25 mouse cellular contexts compared by ENCODE assay signal in genomic region chr11:46121666-46122065, GRCm38 (mm10). TPM values are rescaled to one million over a fixed set of nuclear protein-coding genes. Genes with fewer than 3 reads are reported as not detected.
DNase-seq lines count a peak whose midpoint lies in the region; ATAC-seq and TF ChIP-seq lines count a peak whose summit lies in the region.
"Had no signal": no experiment of that assay in that cellular context is flagged by ENCODE, and none has a peak within 500 bp of the region (broad histone marks: within the 10 kb centered on the region; RNA-seq: fewer than 3 reads in every experiment).

No protein-coding gene starts in this region.

- no peak overlapping the region for H3K4me3 ChIP-seq in heart, embryonic 13.5 days
- H3K4me3 ChIP-seq in lung, postnatal 0 days (ENCODE audit: low read depth, low read length), result no peak overlapping the region
- no peak overlapping the region for H3K4me3 ChIP-seq in myocyte
- H3K4me3 ChIP-seq in kidney, embryonic 16.5 days (ENCODE audit: low read length), result no peak overlapping the region
- H3K4me3 ChIP-seq: embryonic facial prominence, embryonic 12.5 days; heart, adult 2 months; hindbrain, embryonic 12.5 days; intestine, embryonic 15.5 days had no signal

- no peak for DNase-seq in heart, adult 18-20 months
- peak; percentile 38 for DNase-seq in lung, postnatal 0 days (ENCODE audit: low spot score)
- DNase-seq in lung, postnatal 14 days, result no peak
- DNase-seq in R1 (ENCODE audit: low read depth, low spot score), result peak; percentile 86
- no peak for DNase-seq in testis, postnatal 14 days (ENCODE audit: low spot score)
- DNase-seq: adrenal gland, postnatal 14 days; B cell, adult 2 months; cerebellum, adult 11-12 months; cerebellum, adult 9-10 months; cerebellum, postnatal 25 days; gastrocnemius, postnatal 10 days; heart, adult 2 months; heart, postnatal 4 days had no signal

- no peaks in the 10 kb centered on the region for H3K27me3 ChIP-seq in heart, embryonic 13.5 days (replicated peaks)
- H3K27me3 ChIP-seq in lung, postnatal 0 days (replicated peaks; ENCODE audit: insufficient read depth, low read length), result no peaks in the 10 kb centered on the region
- no peaks in the 10 kb centered on the region for H3K27me3 ChIP-seq in myocyte (ENCODE audit: control insufficient read depth, insufficient read depth, insufficient read length)
- no peaks in the 10 kb centered on the region for H3K27me3 ChIP-seq in kidney, embryonic 16.5 days (ENCODE audit: insufficient read depth, low read length)
- H3K27me3 ChIP-seq: embryonic facial prominence, embryonic 12.5 days; hindbrain, embryonic 12.5 days; intestine, embryonic 15.5 days had no signal

- H3K4me2 ChIP-seq in heart, embryonic 13.5 days, result no peak overlapping the region
- H3K4me2 ChIP-seq in lung, postnatal 0 days (replicated peaks; ENCODE audit: low read depth, low read length), result no peak overlapping the region
- no peak overlapping the region for H3K4me2 ChIP-seq in myocyte (ENCODE audit: low read depth)
- H3K4me2 ChIP-seq in kidney, embryonic 16.5 days (replicated peaks; ENCODE audit: low read depth, low read length), result no peak overlapping the region
- H3K4me2 ChIP-seq: embryonic facial prominence, embryonic 12.5 days; hindbrain, embryonic 12.5 days; intestine, embryonic 15.5 days had no signal

- ATAC-seq in heart, embryonic 13.5 days (ENCODE audit: extremely low read depth, insufficient number of reproducible peaks, low FRiP score, low TSS enrichment), result no peak
- ATAC-seq in lung, postnatal 0 days, result peak; percentile 38
- no peak for ATAC-seq in kidney, embryonic 16.5 days (ENCODE audit: low FRiP score, low TSS enrichment)
- ATAC-seq: activated CD4-positive, CD25-positive, alpha-beta regulatory T cell, adult 4 months; CD4-positive, CD25-positive, alpha-beta regulatory T cell, adult 4 months; forebrain, embryonic 16.5 days; hindbrain, embryonic 16.5 days; intestine, embryonic 15.5 days had no signal

- TF ChIP-seq POLR2A in myocyte (IDR thresholded peaks at IDR 0.05; ENCODE audit: insufficient read length, low read depth), result no peak

- 67% methylated on average over 4 of the region's 4 CpGs for WGBS in heart, embryonic 13.5 days
- 71% methylated on average over 4 of the region's 4 CpGs for WGBS in lung, postnatal 0 days
- WGBS in kidney, embryonic 16.5 days, result 83% methylated on average over 4 of the region's 4 CpGs

- no peak for TF ChIP-seq CTCF in lung, postnatal 0 days (IDR thresholded peaks at IDR 0.05)

- no peaks in the 10 kb centered on the region for H3K79me2 ChIP-seq in myocyte (ENCODE audit: control insufficient read depth, insufficient read depth)

- no peak overlapping the region for H3ac ChIP-seq in myocyte (ENCODE audit: control insufficient read depth, insufficient read length)

- H3K27ac ChIP-seq in heart, embryonic 13.5 days (replicated peaks), result peak overlapping the region; percentile 45; the same call in 1 of the 2 replicates
- H3K27ac ChIP-seq in lung, postnatal 0 days (ENCODE audit: low read length), result no peak overlapping the region
- no peak overlapping the region for H3K27ac ChIP-seq in kidney, embryonic 16.5 days (ENCODE audit: low read length)
- H3K27ac ChIP-seq: embryonic facial prominence, embryonic 12.5 days; hindbrain, embryonic 12.5 days; intestine, embryonic 15.5 days had no signal

- H3K36me3 ChIP-seq in heart, embryonic 13.5 days, result peaks cover 97% of the 10 kb centered on the region
- H3K36me3 ChIP-seq in lung, postnatal 0 days (ENCODE audit: insufficient read depth, low read length), result no peaks in the 10 kb centered on the region; the same call in 1 of the 2 replicates
- H3K36me3 ChIP-seq in myocyte (ENCODE audit: control insufficient read depth, insufficient read depth), result peaks cover 40% of the 10 kb centered on the region
- H3K36me3 ChIP-seq in kidney, embryonic 16.5 days (ENCODE audit: insufficient read depth, low read length), result peaks cover 29% of the 10 kb centered on the region
- H3K36me3 ChIP-seq: G1E had no signal

- peak; percentile 62 for TF ChIP-seq EP300 in lung, postnatal 0 days (IDR thresholded peaks at IDR 0.05)

- no peaks in the 10 kb centered on the region for H3K9me3 ChIP-seq in heart, embryonic 13.5 days
- H3K9me3 ChIP-seq in lung, postnatal 0 days (ENCODE audit: low read length), result no peaks in the 10 kb centered on the region
- no peaks in the 10 kb centered on the region for H3K9me3 ChIP-seq in kidney, embryonic 16.5 days (ENCODE audit: low read length)
- H3K9me3 ChIP-seq: embryonic facial prominence, embryonic 12.5 days; G1E; hindbrain, embryonic 12.5 days; intestine, embryonic 15.5 days had no signal

- H3K4me1 ChIP-seq in heart, embryonic 13.5 days, result peaks cover 8% of the 10 kb centered on the region
- H3K4me1 ChIP-seq in lung, postnatal 0 days (ENCODE audit: insufficient read depth, low read depth, low read length), result no peaks in the 10 kb centered on the region; the same call in 1 of the 2 replicates
- H3K4me1 ChIP-seq in kidney, embryonic 16.5 days (ENCODE audit: insufficient read depth, low read length), result 0 out of 2 replicates have a peak, but pooled peaks cover 3% of the 10 kb centered on the region
- H3K4me1 ChIP-seq: hindbrain, embryonic 12.5 days; intestine, embryonic 15.5 days had no signal

- no peak overlapping the region for H3K9ac ChIP-seq in heart, embryonic 13.5 days
- H3K9ac ChIP-seq in lung, postnatal 0 days (replicated peaks; ENCODE audit: low read depth), result no peak overlapping the region
- H3K9ac ChIP-seq in kidney, embryonic 16.5 days (replicated peaks; ENCODE audit: low read length), result no peak overlapping the region
- H3K9ac ChIP-seq: embryonic facial prominence, embryonic 12.5 days; hindbrain, embryonic 12.5 days; intestine, embryonic 15.5 days had no signal

TF ChIP-seq in myocyte, 11 proteins besides CTCF, POLR2A, EP300 and RAD21:
- TF ChIP-seq CEBPB (IDR thresholded peaks at IDR 0.05; ENCODE audit: insufficient read depth, poor library complexity, severe bottlenecking), result peak; percentile 44; the same call in 1 of the 2 replicates
- TF ChIP-seq E2F4 (IDR thresholded peaks at IDR 0.05; ENCODE audit: insufficient read depth), result no peak
- peak; percentile 15 to 87 (median 34) for TF ChIP-seq MYOG (IDR thresholded peaks at IDR 0.05; ENCODE audit: control insufficient read depth in 1 of 3, insufficient read depth in 1 of 3, insufficient read length in 2 of 3, low read depth in 2 of 3)
- peak in 2 of 3 experiments; percentile 38 to 67 for TF ChIP-seq MYOD1 (IDR thresholded peaks at IDR 0.05; ENCODE audit: control insufficient read depth in 1 of 3, insufficient read length in 2 of 3, low read depth in 2 of 3)

RNA-seq across cellular contexts. Expression of gene Nipal4, which starts 44.6 kb away (rescaled TPM):
- polyA plus RNA-seq in heart, embryonic 13.5 days (2015; fragmentation: Nextera tagmentation; extraction: Ambion mirVana), result 13.0 TPM in 2 replicates
- not detected for total RNA-seq in heart, adult 18-20 months (2021)
- 0.35 and 0.41 TPM in 2 replicates for polyA plus RNA-seq in lung, postnatal 0 days (2015; fragmentation: Nextera tagmentation; extraction: Ambion mirVana)
- 0.02 TPM for polyA plus RNA-seq in myocyte (2012; fragmentation: generic; extraction: Trizol)
- polyA plus RNA-seq in kidney, embryonic 16.5 days (2015; fragmentation: Nextera tagmentation; extraction: Ambion mirVana), result 0.59 and 1.4 TPM in 2 replicates
- total RNA-seq: adrenal gland, adult 18-20 months; adrenal gland, postnatal 14 days; G1E had no signal
- polyA plus RNA-seq: G1E had no signal

Comparison
In these comparisons a context has a peak if more than half of its experiments do, and no peak if none do; other contexts are left out.
1. DNase-seq: peak in lung, postnatal 0 days (single experiment) and R1 (single experiment); none in heart, adult 18-20 months (0 of 2), lung, postnatal 14 days (single experiment) and testis, postnatal 14 days (single experiment).